Mouse (Mus musculus) layer of hippocampus, postnatal 25 days (tissue): ENCODE measurements around the gene Gm26602. TPM values are rescaled to one million over a fixed set of nuclear protein-coding genes. Genes with fewer than 3 reads are reported as not detected.

ENCODE experiments used
- DNase-seq, 2 experiments: peaks; one replicate each; pipeline ENCODE4 v3.0.0; 2022; ENCODE audit warnings: mixed read lengths in 2 of 2, low spot score in 1 of 2; ENCODE audit errors: extremely low spot score in 1 of 2
- total RNA-seq, 2 experiments: library from RNA; stranded (reverse); gene quantifications; 2 replicates each; pipeline ENCODE4 v1.2.3; 2021

Gm26602 gene
- total RNA-seq, 2 experiments from 2014 or later = not detected

- DNase-seq = peak in 1 of 2 experiments; percentile 35
Observed at GRCm38 (mm10) chr10:79916081-79916480, 5.4 kb downstream of the Gm26602 start.

- DNase-seq = peak; percentile 76 to 86
Observed at GRCm38 (mm10) chr10:79916808-79917531, 6.3 kb downstream of the Gm26602 start, which contains the start of gene Kiss1r. Gene Kiss1r (plus strand): TSS chr10:79916971.

- DNase-seq = no peak
Observed at GRCm38 (mm10) chr10:79917532-79918100, 7.0 kb downstream of the Gm26602 start.

- DNase-seq = no peak
Observed at GRCm38 (mm10) chr10:79918231-79919078, 7.8 kb downstream of the Gm26602 start.

- DNase-seq = no peak
Observed at GRCm38 (mm10) chr10:79919251-79919849, 8.7 kb downstream of the Gm26602 start.

- DNase-seq = no peak
Observed at GRCm38 (mm10) chr10:79920056-79920890, 9.6 kb downstream of the Gm26602 start.

GRCm38 (mm10) chr10:79920958-79921535, 10.4 kb downstream of the Gm26602 start, which contains the start of gene R3hdm4:
Gene R3hdm4 (minus strand): TSS chr10:79921208.
- no peak for DNase-seq

GRCm38 (mm10) chr10:79921572-79921971, 10.9 kb downstream of the Gm26602 start:
- DNase-seq = no peak

- DNase-seq = peak; percentile 97 to 99
Observed at GRCm38 (mm10) chr10:79924998-79925784, 14.5 kb downstream of the Gm26602 start.

GRCm38 (mm10) chr10:79925785-79926490, 15.3 kb downstream of the Gm26602 start:
- no peak for DNase-seq

GRCm38 (mm10) chr10:79926491-79927323, 16.1 kb downstream of the Gm26602 start, which contains the start of gene Arid3a:
Gene Arid3a (plus strand): TSS chr10:79927043.
- peak; percentile 78 to 86 for DNase-seq

GRCm38 (mm10) chr10:79927324-79928029, 16.8 kb downstream of the Gm26602 start:
- DNase-seq = peak; percentile 52

GRCm38 (mm10) chr10:79928030-79928694, 17.5 kb downstream of the Gm26602 start:
- DNase-seq = no peak

- DNase-seq = no peak
Observed at GRCm38 (mm10) chr10:79928907-79929701, 18.4 kb downstream of the Gm26602 start.
